Mouse (Mus musculus) left cerebral cortex, adult 11 months (tissue): ENCODE measurements around the gene Spon2.

Experiments used
- DNase-seq: peaks from one replicate; pipeline ENCODE4 v3.0.0; 2022; ENCODE audit warnings: low spot score

The Spon2 gene

GRCm38 (mm10) chr5:33218081-33218480 lies at the start of gene Spon2:
Spon2 (minus strand) TSS chr5:33218455.
- no peak for DNase-seq

- DNase-seq: no peak
These were observed 36.2 kb upstream of the Spon2 start for GRCm38 (mm10) chr5:33254416-33254815.

- no peak for DNase-seq
These were observed 29.9 kb upstream of the Spon2 start for GRCm38 (mm10) chr5:33248186-33248585.

DNA sequence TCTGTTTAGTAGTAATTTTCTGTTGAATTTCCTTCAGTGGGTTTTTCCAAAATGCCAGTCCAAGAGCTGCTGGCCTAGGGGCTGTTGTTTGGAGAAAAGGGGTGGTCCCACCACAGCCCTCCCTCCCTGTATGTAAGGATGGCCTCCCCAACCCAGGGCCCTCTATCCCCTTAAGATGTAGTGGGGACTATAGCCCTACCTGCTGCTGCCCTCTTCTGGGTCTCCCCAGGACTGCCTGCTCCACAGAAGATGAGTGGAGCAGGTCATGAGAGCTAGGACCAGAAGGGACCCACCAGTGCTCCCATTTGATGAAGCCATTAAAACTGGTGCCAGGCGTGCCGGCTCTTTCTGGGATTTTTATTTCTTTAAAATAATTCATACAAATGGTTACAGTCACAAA lies 29.1 kb upstream of the Spon2 start:
- no peak for DNase-seq

DNA sequence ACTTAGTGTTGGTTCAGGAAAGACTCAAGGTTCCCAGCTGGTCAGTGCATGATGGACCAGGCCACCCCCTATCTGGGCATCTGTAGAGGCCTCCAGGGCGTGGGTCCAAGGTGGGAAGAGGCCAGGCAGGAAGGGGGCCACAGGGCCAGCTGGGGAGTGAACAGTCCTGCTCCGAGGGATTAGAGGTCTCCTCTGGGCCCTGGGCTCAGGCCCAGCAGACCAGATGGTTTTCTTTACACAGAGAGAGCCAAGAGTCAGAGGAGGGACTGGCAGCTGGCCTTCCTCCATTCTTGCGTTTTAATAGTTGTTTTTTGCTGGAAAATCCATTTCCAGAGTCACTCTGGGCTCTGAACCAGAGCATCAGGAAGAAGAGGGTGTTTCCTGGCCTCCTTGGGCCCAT lies 27.4 kb upstream of the Spon2 start:
- peak; percentile 17 for DNase-seq

DNA sequence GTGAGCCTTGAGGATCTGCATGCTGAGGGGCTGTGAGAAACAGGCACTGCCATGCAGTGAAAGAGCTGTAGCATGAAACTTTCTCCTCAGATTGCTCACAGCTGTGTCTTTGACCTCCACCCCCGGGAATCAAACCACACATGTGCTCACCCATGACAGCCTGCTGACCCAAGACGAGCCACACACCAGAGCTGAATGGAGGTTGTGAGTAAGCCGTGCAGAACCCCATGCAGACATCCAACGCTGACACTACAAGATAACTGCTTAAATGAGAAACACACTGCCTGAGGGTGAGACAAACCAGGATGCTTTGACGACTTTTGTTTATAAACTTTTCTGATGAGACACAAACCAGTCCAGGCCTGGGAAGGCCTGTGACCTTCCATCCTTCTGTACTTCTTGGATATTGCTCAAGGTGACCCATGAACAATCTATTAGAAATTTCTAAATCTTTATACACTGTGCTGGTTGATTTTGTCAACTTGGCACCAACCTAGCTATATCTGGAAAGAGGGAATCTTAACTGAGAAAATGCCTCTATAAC lies 26.2 kb upstream of the Spon2 start:
- no peak for DNase-seq

- no peak for DNase-seq
These were observed 21.7 kb upstream of the Spon2 start for GRCm38 (mm10) chr5:33239934-33240333.

DNA sequence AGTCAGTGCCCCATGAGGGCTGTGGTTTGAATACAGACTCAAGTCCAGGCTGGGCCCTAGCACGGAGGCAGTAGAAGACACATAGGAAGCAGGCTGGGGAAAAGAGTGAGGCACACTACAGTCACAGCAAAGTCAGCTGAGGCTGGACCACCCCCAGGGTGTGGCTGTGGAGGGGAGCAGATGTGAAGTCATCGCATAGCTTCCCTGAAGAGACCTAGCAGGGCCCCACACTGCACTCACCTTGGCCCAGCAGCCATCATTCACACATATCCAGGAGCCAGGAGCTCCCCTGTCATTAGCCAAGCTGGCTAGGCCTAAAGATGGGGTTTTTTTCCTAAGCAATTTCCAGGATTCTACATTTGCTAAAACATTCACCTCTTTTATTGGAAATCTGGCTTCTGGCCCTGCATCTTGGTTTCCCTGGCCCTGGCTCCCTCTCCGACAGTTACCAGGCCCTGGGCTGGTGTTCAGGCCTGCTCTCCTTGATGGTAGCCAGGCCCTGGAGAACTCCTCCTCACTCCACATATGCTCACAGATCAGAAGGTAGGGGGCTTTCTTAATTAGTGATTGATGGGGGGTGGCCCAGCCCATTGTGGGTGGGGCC lies 21.0 kb upstream of the Spon2 start:
- no peak for DNase-seq

GRCm38 (mm10) chr5:33238256-33238645 lies 20.0 kb upstream of the Spon2 start:
- no peak for DNase-seq

DNA sequence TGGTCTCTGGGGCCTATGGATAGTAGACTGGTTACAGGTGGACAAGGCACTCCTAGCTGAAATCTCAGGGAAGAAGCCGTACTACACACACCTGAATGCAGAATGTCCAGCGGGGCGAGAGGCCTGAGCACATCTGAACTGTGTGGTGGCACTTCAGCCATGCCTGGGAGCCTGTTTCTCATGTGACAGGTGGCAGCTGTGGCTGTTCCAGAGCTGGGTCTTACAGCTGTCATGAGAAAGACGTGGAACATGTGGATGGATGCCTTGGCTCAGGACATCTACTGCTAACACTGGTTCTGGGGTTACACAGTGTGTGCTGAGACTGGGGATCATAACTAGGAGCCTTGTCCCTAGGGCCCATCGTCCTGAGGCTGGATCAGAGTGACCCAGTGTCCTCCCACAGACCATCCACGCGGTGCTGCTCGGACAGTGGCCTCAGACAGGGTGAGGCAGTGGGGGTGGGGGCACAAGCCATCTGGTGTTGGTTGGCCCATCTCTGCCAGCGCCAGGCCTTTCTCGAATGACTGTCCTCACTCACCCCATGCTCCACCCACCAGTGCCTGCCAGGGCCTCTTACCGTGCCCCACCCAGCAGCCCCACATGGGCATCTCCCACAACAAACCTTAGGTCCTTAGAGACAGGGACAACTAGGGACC lies 19.5 kb upstream of the Spon2 start:
- no peak for DNase-seq

DNA sequence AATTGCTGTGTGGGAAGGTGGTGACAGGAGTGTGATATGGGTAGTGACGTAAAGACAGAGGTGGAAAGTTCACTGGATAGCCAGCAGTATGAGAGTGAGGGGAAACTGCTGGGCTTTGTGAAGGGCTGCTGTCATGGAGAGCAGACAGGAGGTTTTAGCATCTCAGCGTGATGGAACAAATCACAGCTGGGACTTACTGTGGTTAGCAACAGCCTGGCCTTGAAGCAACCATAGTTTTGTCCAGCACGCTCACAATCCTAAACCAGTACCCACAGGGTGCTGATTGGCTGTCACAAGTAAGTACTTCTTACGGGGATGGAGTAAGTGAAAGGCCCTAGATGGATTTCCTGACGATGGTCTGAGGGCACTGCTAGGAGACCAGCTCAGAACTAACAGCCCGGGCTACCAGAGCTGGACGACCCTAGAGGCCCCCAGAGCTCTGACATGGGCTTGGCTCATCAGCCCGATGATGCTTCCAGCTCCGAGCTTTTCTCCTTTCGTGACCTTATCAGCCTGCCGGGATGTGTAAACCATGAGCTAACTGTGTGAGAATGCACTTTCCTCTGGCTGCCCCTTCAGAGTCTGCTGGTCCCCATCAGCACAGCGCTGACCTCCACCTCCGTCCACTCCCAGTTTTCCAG lies 16.3 kb upstream of the Spon2 start:
- no peak for DNase-seq

GRCm38 (mm10) chr5:33232791-33233190 lies 14.5 kb upstream of the Spon2 start:
- DNase-seq: no peak

GRCm38 (mm10) chr5:33230285-33230684 lies 12.0 kb upstream of the Spon2 start:
- no peak for DNase-seq

GRCm38 (mm10) chr5:33228428-33228827 lies 10.2 kb upstream of the Spon2 start:
- DNase-seq: no peak

GRCm38 (mm10) chr5:33225673-33226072 lies 7.4 kb upstream of the Spon2 start:
- DNase-seq: no peak

DNA sequence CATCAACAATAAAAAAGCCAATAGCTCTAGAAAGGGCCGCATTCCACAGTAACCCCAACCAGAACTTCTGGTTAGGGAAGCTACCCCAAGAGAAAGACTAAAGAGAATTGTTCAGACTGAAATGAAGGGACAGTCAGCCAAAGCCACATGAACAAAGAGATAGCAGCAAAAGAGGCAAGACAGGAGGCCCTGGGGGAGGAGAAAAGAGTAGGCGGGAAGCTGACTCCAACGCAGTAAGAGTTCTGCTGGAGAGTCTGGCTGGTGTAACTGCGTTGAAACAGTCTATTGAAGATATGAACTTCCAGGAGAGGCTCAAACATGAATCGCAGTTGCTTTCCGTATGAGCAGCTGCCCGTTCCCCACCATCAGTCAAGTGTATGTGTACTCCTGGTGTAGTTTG lies 6.2 kb upstream of the Spon2 start:
- DNase-seq: no peak

DNA sequence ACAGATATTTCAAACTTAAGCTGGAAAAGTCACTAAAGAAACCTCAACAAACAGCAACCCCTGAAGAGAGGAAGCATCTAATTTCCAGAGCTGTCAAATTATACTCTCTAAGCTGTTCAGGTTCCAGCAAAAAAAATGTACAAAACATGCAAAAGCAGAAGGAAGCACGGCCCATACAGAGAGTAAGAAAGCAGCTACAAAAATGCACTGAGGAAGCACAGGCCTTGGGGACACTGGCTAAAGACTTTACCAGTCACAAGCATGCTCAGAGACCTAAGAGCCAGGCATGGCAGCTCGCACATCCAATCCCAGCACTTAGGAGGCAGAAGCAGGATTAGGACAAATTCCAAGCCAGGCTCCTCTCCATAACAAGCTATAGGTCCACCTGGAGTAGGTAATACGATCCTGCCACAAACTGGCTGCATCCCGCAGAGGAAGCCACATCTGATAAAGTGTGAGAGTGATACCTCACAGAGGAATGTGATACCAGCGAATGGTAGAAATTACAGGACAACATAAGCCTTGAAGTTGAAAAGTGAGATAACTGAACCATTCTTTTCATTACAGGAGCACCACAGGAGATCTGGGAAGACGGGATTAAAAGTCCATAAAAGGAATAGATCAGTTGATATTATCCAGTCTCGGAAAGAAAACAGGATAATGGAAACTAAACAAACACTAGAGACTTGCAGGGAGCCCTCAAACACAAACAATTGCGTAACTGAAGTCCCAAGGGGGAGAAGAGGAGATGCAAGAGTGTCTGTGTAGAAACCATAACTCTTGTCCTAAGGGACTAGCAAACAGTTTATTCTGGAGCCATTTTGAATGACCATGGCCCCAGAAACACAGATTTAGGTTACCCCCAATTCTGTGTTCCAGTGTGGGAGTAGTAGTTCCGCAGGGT lies 4.8 kb upstream of the Spon2 start:
- DNase-seq: no peak

- no peak for DNase-seq
These were observed 4.1 kb upstream of the Spon2 start for GRCm38 (mm10) chr5:33222389-33222788.

GRCm38 (mm10) chr5:33220350-33221044 lies 2.2 kb upstream of the Spon2 start:
- DNase-seq: peak; percentile 38

DNA sequence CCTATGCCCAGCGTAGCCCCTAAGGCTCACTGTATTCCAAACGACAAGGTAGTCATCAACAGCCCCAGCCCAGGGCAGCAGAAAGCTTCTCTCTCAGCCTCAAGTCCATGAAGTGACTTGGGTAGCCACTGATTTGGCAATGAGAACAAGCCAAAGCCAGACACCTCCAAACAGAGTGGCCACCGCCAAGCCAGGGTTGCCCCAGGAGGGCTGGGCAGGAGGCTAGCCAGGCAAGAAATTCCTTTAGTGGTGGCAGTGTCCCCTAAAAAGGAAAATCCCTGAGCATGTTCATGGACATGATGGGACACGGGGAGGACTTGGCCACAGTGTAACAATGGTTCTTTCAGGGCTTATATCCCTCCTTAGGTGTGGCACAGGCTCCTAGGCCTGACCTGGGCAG lies 1.6 kb upstream of the Spon2 start:
- no peak for DNase-seq

GRCm38 (mm10) chr5:33218746-33219449 lies 643 bp upstream of the Spon2 start:
- no peak for DNase-seq
